Comparison of ENCODE assay signal across 23 mouse cellular contexts in the genomic region with DNA sequence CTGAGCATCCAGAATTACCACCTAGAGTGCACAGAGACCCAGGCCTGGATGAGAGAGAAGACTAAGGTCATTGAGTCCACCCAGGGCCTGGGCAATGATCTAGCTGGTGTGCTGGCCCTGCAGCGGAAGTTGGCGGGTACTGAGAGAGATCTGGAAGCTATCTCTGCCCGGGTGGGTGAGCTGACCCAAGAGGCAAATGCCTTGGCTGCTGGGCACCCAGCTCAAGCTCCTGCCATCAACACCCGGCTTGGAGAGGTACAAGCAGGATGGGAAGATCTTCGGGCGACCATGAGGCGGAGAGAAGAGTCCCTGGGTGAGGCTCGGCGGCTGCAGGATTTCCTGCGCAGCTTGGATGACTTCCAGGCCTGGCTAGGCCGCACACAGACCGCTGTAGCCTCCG. TPM values are rescaled to one million over a fixed set of nuclear protein-coding genes. Genes with fewer than 3 reads are reported as not detected.
DNase-seq lines count a peak whose midpoint lies in the region; ATAC-seq and TF ChIP-seq lines count a peak whose summit lies in the region.
"Had no signal": no experiment of that assay in that cellular context is flagged by ENCODE, and none has a peak within 500 bp of the region (broad histone marks: within the 10 kb centered on the region; RNA-seq: fewer than 3 reads in every experiment).

No protein-coding gene starts in this region.

- DNase-seq in heart, embryonic 10.5 days (ENCODE audit: low spot score), result peak; percentile 64
- no peak for DNase-seq in heart, postnatal 4 days
- DNase-seq in ES-E14 (ENCODE audit: low read depth, low spot score), result no peak
- no peak for DNase-seq in liver
- DNase-seq: adrenal gland, adult 2 months; adrenal gland, postnatal 10 days; adrenal gland, postnatal 25 days; cerebellum, adult 11 months; cerebellum, adult 18-20 months; cerebellum, adult 8-10 months; cerebellum, adult 9-11 months; cerebellum, postnatal 14 days; cerebellum, postnatal 36 days; embryo, embryonic 11 days; forebrain, postnatal 0 days had no signal

- TF ChIP-seq POLR2A in ES-Bruce4 (IDR thresholded peaks at IDR 0.05; ENCODE audit: insufficient read depth, low read length), result no peak

- H3K27ac ChIP-seq in heart, embryonic 10.5 days, result no peak overlapping the region
- H3K27ac ChIP-seq in ES-Bruce4 (ENCODE audit: insufficient read depth, low read length) (no peak overlapping the region), ES-E14 (ENCODE audit: insufficient read depth, low read depth, low read length, poor library complexity, severe bottlenecking) (no peak overlapping the region)
- H3K27ac ChIP-seq: embryonic facial prominence, embryonic 13.5 days; embryonic facial prominence, embryonic 15.5 days; forebrain, embryonic 13.5 days; forebrain, embryonic 15.5 days had no signal

- no peaks in the 10 kb centered on the region for H3K4me1 ChIP-seq in heart, embryonic 10.5 days
- peaks cover 19% of the 10 kb centered on the region for H3K4me1 ChIP-seq in E14TG2a.4 (replicated peaks; ENCODE audit: low read depth, low read length)
- no peaks in the 10 kb centered on the region for H3K4me1 ChIP-seq in ES-Bruce4 (ENCODE audit: control insufficient read depth, insufficient read depth, low read length)
- peaks cover 0 to 3% of the 10 kb centered on the region in 2 experiments; a peak in 1 of 4 replicates for H3K4me1 ChIP-seq in ES-E14 (ENCODE audit: control insufficient read depth in 2 of 2, insufficient read depth in 2 of 2, low read length in 2 of 2, poor library complexity in 1 of 2)
- H3K4me1 ChIP-seq: embryonic facial prominence, embryonic 13.5 days; embryonic facial prominence, embryonic 15.5 days; forebrain, embryonic 13.5 days; forebrain, embryonic 15.5 days had no signal

- no peaks in the 10 kb centered on the region for H3K9me3 ChIP-seq in heart, embryonic 10.5 days
- H3K9me3 ChIP-seq in E14TG2a.4 (ENCODE audit: low read length), result no peaks in the 10 kb centered on the region
- no peaks in the 10 kb centered on the region for H3K9me3 ChIP-seq in ES-Bruce4 (replicated peaks; ENCODE audit: control insufficient read depth, insufficient read depth, low read length, poor library complexity, severe bottlenecking)
- H3K9me3 ChIP-seq in ES-E14 (ENCODE audit: control insufficient read depth, insufficient read depth, low read depth, low read length), result no peaks in the 10 kb centered on the region
- H3K9me3 ChIP-seq: embryonic facial prominence, embryonic 13.5 days; embryonic facial prominence, embryonic 15.5 days; forebrain, embryonic 13.5 days; forebrain, embryonic 15.5 days had no signal

- TF ChIP-seq CTCF in E14TG2a.4 (conservative IDR thresholded peaks at IDR 0.05; ENCODE audit: low read length) (no peak), ES-Bruce4 (IDR thresholded peaks at IDR 0.05; ENCODE audit: low read depth, low read length) (no peak)

- in situ Hi-C loops in ES-E14 (cut with MboI; ENCODE audit: low sequenced_read_pairs in 2 of 2, unreplicated experiment in 2 of 2), result loop anchor here in 1 of 2 experiments (25.0 kb wide), 1 partner anchor 101 kb away; a partner anchor contains a TSS

- H3K27me3 ChIP-seq in heart, embryonic 10.5 days (ENCODE audit: insufficient read depth, poor library complexity, severe bottlenecking), result no peaks in the 10 kb centered on the region; the same call in 1 of the 2 replicates
- H3K27me3 ChIP-seq in E14TG2a.4 (ENCODE audit: insufficient read depth, low read length), result peaks cover 20% of the 10 kb centered on the region; the same call in 1 of the 2 replicates
- H3K27me3 ChIP-seq in ES-Bruce4 (ENCODE audit: control insufficient read depth, insufficient read depth, low read length, poor library complexity, severe bottlenecking), result no peaks in the 10 kb centered on the region
- H3K27me3 ChIP-seq: embryonic facial prominence, embryonic 13.5 days; embryonic facial prominence, embryonic 15.5 days; forebrain, embryonic 13.5 days; forebrain, embryonic 15.5 days had no signal

- H3K9ac ChIP-seq in ES-Bruce4 (ENCODE audit: low read depth, poor library complexity, severe bottlenecking) (peak overlapping the region; percentile 56), ES-E14 (ENCODE audit: insufficient read depth, low read depth, low read length, poor library complexity, severe bottlenecking) (peak overlapping the region; percentile 64)
- H3K9ac ChIP-seq: embryonic facial prominence, embryonic 13.5 days; embryonic facial prominence, embryonic 15.5 days; forebrain, embryonic 13.5 days; forebrain, embryonic 15.5 days; forebrain, postnatal 0 days had no signal

- ATAC-seq in erythroblast, adult 5-6 weeks (replicated peaks; ENCODE audit: low FRiP score, poor library complexity, severe bottlenecking), result no peak
- ATAC-seq: forebrain, embryonic 13.5 days; forebrain, embryonic 15.5 days; forebrain, postnatal 0 days had no signal

- no peaks in the 10 kb centered on the region for H3K36me3 ChIP-seq in heart, embryonic 10.5 days
- H3K36me3 ChIP-seq in E14TG2a.4 (ENCODE audit: insufficient read depth, low read length) (peaks cover 50% of the 10 kb centered on the region), ES-Bruce4 (ENCODE audit: control insufficient read depth, insufficient read depth, low read length, poor library complexity, severe bottlenecking) (no peaks in the 10 kb centered on the region), ES-E14 (ENCODE audit: control insufficient read depth, insufficient read depth, low read length, poor library complexity, severe bottlenecking) (peaks cover 14% of the 10 kb centered on the region; the same call in 1 of the 2 replicates)
- H3K36me3 ChIP-seq: embryonic facial prominence, embryonic 15.5 days had no signal

- H3K4me3 ChIP-seq in heart, embryonic 10.5 days, result no peak overlapping the region
- H3K4me3 ChIP-seq in E14TG2a.4 (replicated peaks; ENCODE audit: low read length), result peak overlapping the region; percentile 73
- peak overlapping the region; percentile 46 for H3K4me3 ChIP-seq in ES-Bruce4 (ENCODE audit: low read depth, low read length)
- peak overlapping the region; percentile 46 to 52 for H3K4me3 ChIP-seq in ES-E14 (ENCODE audit: insufficient read depth in 1 of 2, low read depth in 1 of 2, low read length in 2 of 2, poor library complexity in 1 of 2, severe bottlenecking in 1 of 2)
- H3K4me3 ChIP-seq: embryonic facial prominence, embryonic 13.5 days; embryonic facial prominence, embryonic 15.5 days; forebrain, embryonic 13.5 days; forebrain, embryonic 15.5 days had no signal

- WGBS in heart, embryonic 10.5 days, result 77% methylated on average over 13 of the region's 13 CpGs

- TF ChIP-seq EP300 in ES-Bruce4 (IDR thresholded peaks at IDR 0.05; ENCODE audit: insufficient read depth, low read depth, low read length), result no peak

TF ChIP-seq in ES-E14, 5 proteins besides CTCF, POLR2A, EP300 and RAD21:
- TF ChIP-seq MAFK (IDR thresholded peaks at IDR 0.05; ENCODE audit: insufficient read depth, low read depth, low read length) (no peak), CHD2 (IDR thresholded peaks at IDR 0.05; ENCODE audit: low read depth, low read length) (no peak), ZNF384 (IDR thresholded peaks at IDR 0.05; ENCODE audit: low read depth, low read length) (no peak), ZC3H11A (IDR thresholded peaks at IDR 0.05; ENCODE audit: borderline replicate concordance, low read depth, low read length) (no peak), HCFC1 (IDR thresholded peaks at IDR 0.05; ENCODE audit: borderline replicate concordance, insufficient read depth, low read length) (no peak)

RNA-seq across cellular contexts. Expression of a gene that starts 18.4 kb away (rescaled TPM):
- polyA plus RNA-seq in heart, embryonic 10.5 days (2016; fragmentation: Nextera tagmentation; extraction: Ambion mirVana), result 44.8 and 59.1 TPM in 2 replicates
- 1 to 10 TPM; 7.5 to 8.3 TPM for total RNA-seq in heart, postnatal 4 days (2021)
- polyA plus RNA-seq in ES-Bruce4 (2011; ENCODE audit: insufficient read depth, insufficient read length, low read depth, missing spikeins), result 7.2 and 7.4 TPM in 2 replicates
- 11.1 and 11.3 TPM in 2 replicates for total RNA-seq in ES-E14 (2012; rRNA removed)
- 0.58 and 4.0 TPM in 2 replicates for total RNA-seq in erythroblast, adult 5-6 weeks (2015; ENCODE audit: low replicate concordance)
- total RNA-seq in erythroblast, adult 5-6 weeks (2017; ENCODE audit: low replicate concordance), result 6.6 and 7.5 TPM in 2 replicates

RNA-seq across cellular contexts. Expression of a gene that starts 26.9 kb away (rescaled TPM):
- polyA plus RNA-seq in heart, embryonic 10.5 days (2016; fragmentation: Nextera tagmentation; extraction: Ambion mirVana), result 0.57 and 1.6 TPM in 2 replicates
- total RNA-seq in heart, postnatal 4 days (2021), result under 1 TPM; 0.25 to 0.33 TPM
- 13.5 and 13.7 TPM in 2 replicates for polyA plus RNA-seq in ES-Bruce4 (2011; ENCODE audit: insufficient read depth, insufficient read length, low read depth, missing spikeins)
- total RNA-seq in ES-E14 (2012; rRNA removed), result 14.1 and 36.7 TPM in 2 replicates
- not detected in 2 replicates for total RNA-seq in erythroblast, adult 5-6 weeks (2015; ENCODE audit: low replicate concordance)
- not detected in 2 replicates for total RNA-seq in erythroblast, adult 5-6 weeks (2017; ENCODE audit: low replicate concordance)

RNA-seq across cellular contexts. Expression of a gene that starts 39.4 kb away (rescaled TPM):
- 2.1 and 2.2 TPM in 2 replicates for polyA plus RNA-seq in heart, embryonic 10.5 days (2016; fragmentation: Nextera tagmentation; extraction: Ambion mirVana)
- under 1 TPM; 0.12 to 0.68 TPM for total RNA-seq in heart, postnatal 4 days (2021)
- 0.32 and 0.87 TPM in 2 replicates for polyA plus RNA-seq in ES-Bruce4 (2011; ENCODE audit: insufficient read depth, insufficient read length, low read depth, missing spikeins)
- total RNA-seq in ES-E14 (2012; rRNA removed), result 0.79 and 1.1 TPM in 2 replicates
- total RNA-seq in erythroblast, adult 5-6 weeks (2015; ENCODE audit: low replicate concordance), result not detected in 2 replicates
- 0.56 TPM in 1 of 2 replicates, not detected in the other for total RNA-seq in erythroblast, adult 5-6 weeks (2017; ENCODE audit: low replicate concordance)
- total RNA-seq: adrenal gland, postnatal 25 days; common myeloid progenitor, adult 5-6 weeks had no signal

RNA-seq across cellular contexts. Expression of a gene that starts 55.8 kb away (rescaled TPM):
- polyA plus RNA-seq in heart, embryonic 10.5 days (2016; fragmentation: Nextera tagmentation; extraction: Ambion mirVana), result 59.6 and 68.1 TPM in 2 replicates
- 10 to 100 TPM; 46.1 to 48.4 TPM for total RNA-seq in heart, postnatal 4 days (2021)
- 67.6 and 72.7 TPM in 2 replicates for polyA plus RNA-seq in ES-Bruce4 (2011; ENCODE audit: insufficient read depth, insufficient read length, low read depth, missing spikeins)
- total RNA-seq in ES-E14 (2012; rRNA removed), result 122 and 134 TPM in 2 replicates
- total RNA-seq in erythroblast, adult 5-6 weeks (2015; ENCODE audit: low replicate concordance), result 50.5 and 66.9 TPM in 2 replicates
- total RNA-seq in erythroblast, adult 5-6 weeks (2017; ENCODE audit: low replicate concordance), result 139 and 185 TPM in 2 replicates

Comparison
In these comparisons a context has a peak if more than half of its experiments do, and no peak if none do; other contexts are left out.
1. RNA of a gene that starts 26.9 kb away (total RNA-seq): 14.1 to 36.7 TPM in ES-E14; 0.25 to 0.33 TPM in heart, postnatal 4 days and not detected in erythroblast, adult 5-6 weeks; every median in the first group is over 10 times any median in the second.